Mouse (Mus musculus): ENCODE results near the gene Galp.

GRCm38 (mm10) chr7:6257386-6257785, 60.5 kb downstream of the Galp start:
- TF ChIP-seq CTCF (IDR thresholded peaks at IDR 0.05; ENCODE audit: control insufficient read depth, insufficient read depth, insufficient read length) (no peak), USF1 (IDR thresholded peaks at IDR 0.05; ENCODE audit: low read depth) (no peak), MYOG (IDR thresholded peaks at IDR 0.05; ENCODE audit: control insufficient read depth, extremely low read depth, insufficient read length) (no peak)

All from C2C12 (cell line).